Mouse (Mus musculus) liver, embryonic 14.5 days (tissue): ENCODE results near the gene Vcl.

Experiments
- CTCF ChIP-seq: IDR thresholded peaks from 2 replicates; pipeline ENCODE4 v1.5.1; 2016; ENCODE audit warnings: antibody characterized with exemption, low read depth, control low read depth
- EP300 ChIP-seq: IDR thresholded peaks from 2 replicates; pipeline ENCODE4 v1.6.1; 2016; ENCODE audit warnings: antibody characterized with exemption, low read depth

DNA sequence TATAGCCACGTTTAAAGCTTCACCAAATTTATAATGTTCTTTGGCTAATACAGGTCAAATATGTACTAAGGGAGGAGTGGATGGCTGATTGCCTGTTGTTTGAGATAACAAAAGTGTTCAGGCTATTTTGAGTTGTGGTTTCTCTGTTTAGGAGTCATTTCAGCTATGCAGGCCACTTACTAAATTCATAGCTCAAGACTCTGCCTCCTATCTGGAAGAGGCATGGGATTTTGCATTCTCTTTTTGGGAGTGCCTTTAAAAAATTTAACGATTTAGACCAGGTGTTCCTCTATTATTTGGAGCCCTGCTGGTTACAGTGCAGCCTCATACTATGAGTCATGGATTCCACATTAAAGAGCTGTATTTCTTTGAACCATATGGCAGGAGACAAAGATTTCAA is 9.2 kb downstream of the Vcl start:
- TF ChIP-seq CTCF = no peak
- TF ChIP-seq EP300 = peak; percentile 70
